ENCODE assay signal across 10 mouse cellular contexts in genomic region chr17:86507342-86508211, GRCm38 (mm10). TPM values are rescaled to one million over a fixed set of nuclear protein-coding genes. Genes with fewer than 3 reads are reported as not detected.
DNase-seq lines count a peak whose midpoint lies in the region; ATAC-seq and TF ChIP-seq lines count a peak whose summit lies in the region.
"Had no signal": no experiment of that assay in that cellular context is flagged by ENCODE, and none has a peak within 500 bp of the region (broad histone marks: within the 10 kb centered on the region; RNA-seq: fewer than 3 reads in every experiment).

No protein-coding gene starts in this region.

- DNase-seq in liver, adult 2 months (ENCODE audit: extremely low read depth, low read depth, low spot score), result no peak
- DNase-seq in liver, embryonic 11.5 days (ENCODE audit: low spot score), result no peak
- DNase-seq in heart, postnatal 4 days, result peak; percentile 65
- peak; percentile 66 for DNase-seq in lung, postnatal 25 days (ENCODE audit: low spot score)
- DNase-seq in testis, postnatal 10 days (ENCODE audit: low spot score), result no peak
- no peak for DNase-seq in frontal cortex, postnatal 36 days (ENCODE audit: low spot score in 2 of 2)
- DNase-seq in spleen, postnatal 14 days (ENCODE audit: low spot score in 2 of 2), result no peak

- 0 out of 2 replicates have a peak overlapping the region, but pooled peaks have one; percentile 26 for H3K27ac ChIP-seq in liver, adult 2 months (replicated peaks; ENCODE audit: insufficient read depth, low read depth, low read length)
- H3K27ac ChIP-seq in liver, embryonic 11.5 days (ENCODE audit: low read depth, low read length), result no peak overlapping the region
- H3K27ac ChIP-seq in embryonic facial prominence, embryonic 13.5 days, result peak overlapping the region; percentile 52

- no peak overlapping the region for H3K4me2 ChIP-seq in liver, embryonic 11.5 days
- no peak overlapping the region for H3K4me2 ChIP-seq in embryonic facial prominence, embryonic 13.5 days

- ATAC-seq in liver, embryonic 11.5 days (replicated peaks; ENCODE audit: low FRiP score), result no peak
- no peak for ATAC-seq in embryonic facial prominence, embryonic 13.5 days (ENCODE audit: insufficient number of reproducible peaks, insufficient read depth, low FRiP score, low TSS enrichment, low read depth)
- ATAC-seq: Patski had no signal

- H3K4me1 ChIP-seq in liver, adult 2 months (ENCODE audit: control insufficient read depth, insufficient read depth, low read length), result peaks cover 10% of the 10 kb centered on the region
- H3K4me1 ChIP-seq in liver, embryonic 11.5 days (replicated peaks; ENCODE audit: control insufficient read depth, insufficient read depth, low read length), result no peaks in the 10 kb centered on the region
- H3K4me1 ChIP-seq in embryonic facial prominence, embryonic 13.5 days, result peaks cover 23% of the 10 kb centered on the region

- H3K9me3 ChIP-seq in liver, embryonic 11.5 days (ENCODE audit: control insufficient read depth, low read length), result no peaks in the 10 kb centered on the region
- H3K9me3 ChIP-seq in embryonic facial prominence, embryonic 13.5 days, result no peaks in the 10 kb centered on the region

- no peak overlapping the region for H3K9ac ChIP-seq in liver, adult 2 months (ENCODE audit: low read depth, low read length)
- no peak overlapping the region for H3K9ac ChIP-seq in liver, embryonic 11.5 days (ENCODE audit: low read depth, low read length)
- H3K9ac ChIP-seq in embryonic facial prominence, embryonic 13.5 days, result no peak overlapping the region

- H3K79me2 ChIP-seq in liver, adult 2 months (ENCODE audit: control insufficient read depth, insufficient read depth, low read length), result no peaks in the 10 kb centered on the region

- H3K27me3 ChIP-seq in liver, adult 2 months (ENCODE audit: control insufficient read depth, insufficient read depth, low read length), result no peaks in the 10 kb centered on the region
- H3K27me3 ChIP-seq in liver, embryonic 11.5 days (replicated peaks; ENCODE audit: control insufficient read depth, insufficient read depth, low read length), result no peaks in the 10 kb centered on the region
- no peaks in the 10 kb centered on the region for H3K27me3 ChIP-seq in embryonic facial prominence, embryonic 13.5 days
- H3K27me3 ChIP-seq: Patski had no signal

- no peak overlapping the region for H3K4me3 ChIP-seq in liver, adult 2 months (ENCODE audit: insufficient read depth, low read depth, low read length)
- no peak overlapping the region for H3K4me3 ChIP-seq in liver, embryonic 11.5 days (ENCODE audit: low read depth, low read length)
- no peak overlapping the region for H3K4me3 ChIP-seq in embryonic facial prominence, embryonic 13.5 days
- H3K4me3 ChIP-seq: myocyte had no signal

- WGBS in liver, adult 2 months, result 76% methylated on average over 19 of the region's 19 CpGs
- WGBS in liver, embryonic 11.5 days, result 65% methylated on average over 19 of the region's 19 CpGs
- 55% methylated on average over 19 of the region's 19 CpGs for WGBS in embryonic facial prominence, embryonic 13.5 days

- no peak for TF ChIP-seq CTCF in liver, adult 2 months (IDR thresholded peaks at IDR 0.05; ENCODE audit: low read depth, low read length)

- no peak for TF ChIP-seq POLR2A in liver, adult 2 months (IDR thresholded peaks at IDR 0.05; ENCODE audit: extremely low read depth, insufficient read depth, low read length)

- H3K36me3 ChIP-seq in liver, adult 2 months (ENCODE audit: control insufficient read depth, insufficient read depth, low read length), result no peaks in the 10 kb centered on the region
- H3K36me3 ChIP-seq in liver, embryonic 11.5 days (ENCODE audit: control insufficient read depth, insufficient read depth, low read length), result no peaks in the 10 kb centered on the region
- 0 out of 2 replicates have a peak, but pooled peaks cover 3% of the 10 kb centered on the region for H3K36me3 ChIP-seq in embryonic facial prominence, embryonic 13.5 days

RNA-seq across cellular contexts. Expression of gene Gm10309, which starts 2.5 kb away (rescaled TPM):
- total RNA-seq in liver, adult 2 months (2014; rRNA removed), result 0.07 TPM in 1 of 2 replicates, not detected in the other
- not detected in 2 replicates for polyA plus RNA-seq in liver, adult 2 months (2012; rRNA removed)
- polyA plus RNA-seq in liver, embryonic 11.5 days (2014; fragmentation: Nextera tagmentation; extraction: Ambion mirVana), result 0.09 and 0.11 TPM in 2 replicates
- 0.44 and 0.51 TPM in 2 replicates for polyA plus RNA-seq in embryonic facial prominence, embryonic 13.5 days (2015; fragmentation: Nextera tagmentation; extraction: Ambion mirVana)
- under 1 TPM in 1 of 2 experiments, not detected in 1; 0.12 TPM for total RNA-seq in heart, postnatal 4 days (2021)
- polyA plus RNA-seq: Patski had no signal

Comparison
In these comparisons a context has a peak if more than half of its experiments do, and no peak if none do; other contexts are left out.
1. DNase-seq: peak in heart, postnatal 4 days (single experiment) and lung, postnatal 25 days (single experiment); none in liver, adult 2 months (single experiment), liver, embryonic 11.5 days (single experiment), testis, postnatal 10 days (single experiment), frontal cortex, postnatal 36 days (0 of 2) and spleen, postnatal 14 days (0 of 2).